Comparison of ENCODE assay signal across 11 mouse cellular contexts in the genomic region with DNA sequence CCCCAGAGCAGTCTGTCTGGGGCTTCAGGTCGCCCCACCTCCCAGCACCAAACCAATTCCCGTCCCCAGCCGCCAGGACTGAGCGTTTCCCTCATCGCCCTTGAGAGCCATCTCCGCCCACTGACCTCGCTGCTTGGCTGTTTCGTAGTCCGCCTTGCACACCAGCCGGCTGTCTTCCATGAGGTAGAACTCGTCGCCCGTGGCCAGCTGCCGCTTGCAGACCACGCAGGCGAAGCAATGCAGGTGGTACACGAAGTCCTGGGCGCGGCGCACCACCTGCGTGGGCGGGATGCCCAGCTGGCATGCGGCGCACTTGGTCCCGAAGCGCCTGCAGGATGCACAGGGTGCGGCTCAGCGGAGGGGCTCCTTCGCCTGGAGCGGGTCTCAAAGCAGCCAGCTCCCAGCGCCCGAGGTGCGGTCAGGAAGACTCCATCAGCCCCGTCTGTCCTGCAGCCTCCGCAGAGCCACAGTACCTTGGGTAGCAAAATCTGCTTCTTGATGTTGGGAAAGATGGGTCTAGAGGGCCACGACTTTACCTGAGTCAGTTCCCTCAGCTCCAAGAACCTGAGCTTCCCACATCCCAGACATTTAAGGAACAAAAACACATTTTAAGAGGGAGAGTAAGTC. TPM values are rescaled to one million over a fixed set of nuclear protein-coding genes. Genes with fewer than 3 reads are reported as not detected.
A peak's percentile ranks its signal among the peaks of the same experiment; 100 is the strongest.
DNase-seq lines count a peak whose midpoint lies in the region; ATAC-seq lines count a peak whose summit lies in the region.
"Had no signal": no experiment of that assay in that cellular context is flagged by ENCODE, and none has a peak within 500 bp of the region (broad histone marks: within the 10 kb centered on the region; RNA-seq: fewer than 3 reads in every experiment).

No protein-coding gene starts in this region.

- 2% methylated on average over 36 of the region's 36 CpGs for WGBS in heart, embryonic 11.5 days (ENCODE audit: insufficient replicate concordance)
- WGBS in forebrain, embryonic 13.5 days: under 1% methylated on average over 36 of the region's 36 CpGs
- WGBS in midbrain, embryonic 12.5 days: 2% methylated on average over 36 of the region's 36 CpGs

- H3K27me3 ChIP-seq in heart, embryonic 11.5 days (ENCODE audit: control insufficient read depth, insufficient read depth, low read length): peaks cover 100% of the 10 kb centered on the region
- H3K27me3 ChIP-seq in forebrain, embryonic 13.5 days: peaks cover 100% of the 10 kb centered on the region
- H3K27me3 ChIP-seq in midbrain, embryonic 12.5 days: peaks cover 100% of the 10 kb centered on the region

- DNase-seq in heart, adult 11 months: no peak
- peak; percentile 65 for DNase-seq in R1 (ENCODE audit: low read depth, low spot score)
- DNase-seq in gastrocnemius, postnatal 4 days (ENCODE audit: low spot score in 2 of 2): no peak
- no peak for DNase-seq in layer of hippocampus, adult 9-10 months (ENCODE audit: low spot score)
- DNase-seq: gastrocnemius, adult 2 months; lung, adult 2 months had no signal

- no peak for ATAC-seq in heart, embryonic 11.5 days (replicated peaks; ENCODE audit: insufficient number of reproducible peaks, low FRiP score, low TSS enrichment)
- no peak for ATAC-seq in forebrain, embryonic 13.5 days
- ATAC-seq in midbrain, embryonic 12.5 days (ENCODE audit: low FRiP score, low read depth): no peak
- ATAC-seq in monocyte, adult 5-6 weeks (replicated peaks; ENCODE audit: insufficient number of reproducible peaks, low FRiP score, low TSS enrichment, poor library complexity, severe bottlenecking): no peak

- peaks cover 23% of the 10 kb centered on the region for H3K4me1 ChIP-seq in heart, embryonic 11.5 days (ENCODE audit: control insufficient read depth, insufficient read depth, low read length)
- H3K4me1 ChIP-seq in forebrain, embryonic 13.5 days: peaks cover 39% of the 10 kb centered on the region
- H3K4me1 ChIP-seq in midbrain, embryonic 12.5 days: peaks cover 42% of the 10 kb centered on the region

- no peak overlapping the region for H3K9ac ChIP-seq in heart, embryonic 11.5 days (ENCODE audit: low read depth, low read length)
- no peak overlapping the region for H3K9ac ChIP-seq in forebrain, embryonic 13.5 days
- H3K9ac ChIP-seq in midbrain, embryonic 12.5 days (replicated peaks): no peak overlapping the region

- H3K36me3 ChIP-seq in heart, embryonic 11.5 days (ENCODE audit: control insufficient read depth, insufficient read depth, low read length): no peaks in the 10 kb centered on the region
- no peaks in the 10 kb centered on the region for H3K36me3 ChIP-seq in forebrain, embryonic 13.5 days (ENCODE audit: poor library complexity, severe bottlenecking)
- no peaks in the 10 kb centered on the region for H3K36me3 ChIP-seq in midbrain, embryonic 12.5 days

- no peak overlapping the region for H3K4me3 ChIP-seq in heart, embryonic 11.5 days (ENCODE audit: low read depth, low read length)
- H3K4me3 ChIP-seq in forebrain, embryonic 13.5 days: peak overlapping the region; percentile 10; the same call in 1 of the 2 replicates
- H3K4me3 ChIP-seq in midbrain, embryonic 12.5 days: 0 out of 2 replicates have a peak overlapping the region, but pooled peaks have one; percentile 10
- H3K4me3 ChIP-seq: gastrocnemius, adult 2 months had no signal

- H3K9me3 ChIP-seq in heart, embryonic 11.5 days (replicated peaks; ENCODE audit: control insufficient read depth, low read length): no peaks in the 10 kb centered on the region
- no peaks in the 10 kb centered on the region for H3K9me3 ChIP-seq in forebrain, embryonic 13.5 days (replicated peaks)
- H3K9me3 ChIP-seq in midbrain, embryonic 12.5 days: no peaks in the 10 kb centered on the region

- peak overlapping the region; percentile 51; the same call in 1 of the 2 replicates for H3K4me2 ChIP-seq in heart, embryonic 11.5 days
- peak overlapping the region; percentile 26 for H3K4me2 ChIP-seq in forebrain, embryonic 13.5 days
- 0 out of 2 replicates have a peak overlapping the region, but pooled peaks have one; percentile 5 for H3K4me2 ChIP-seq in midbrain, embryonic 12.5 days (replicated peaks)

- H3K27ac ChIP-seq in heart, embryonic 11.5 days (ENCODE audit: low read depth, low read length): no peak overlapping the region
- no peak overlapping the region for H3K27ac ChIP-seq in forebrain, embryonic 13.5 days
- H3K27ac ChIP-seq in midbrain, embryonic 12.5 days (replicated peaks): no peak overlapping the region
- H3K27ac ChIP-seq: gastrocnemius, adult 2 months had no signal

RNA-seq across cellular contexts. Expression of a gene that starts 5.1 kb away (rescaled TPM):
- 0.59 and 0.63 TPM in 2 replicates for polyA plus RNA-seq in heart, embryonic 11.5 days (2014; fragmentation: Nextera tagmentation; extraction: Ambion mirVana)
- 0.09 and 0.21 TPM in 2 replicates for polyA plus RNA-seq in forebrain, embryonic 13.5 days (2015; fragmentation: Nextera tagmentation; extraction: Ambion mirVana)
- polyA plus RNA-seq in midbrain, embryonic 12.5 days (2016; fragmentation: Nextera tagmentation; extraction: Ambion mirVana): 0.10 and 0.13 TPM in 2 replicates
- total RNA-seq in monocyte, adult 5-6 weeks (2017): not detected in 3 replicates
- not detected for total RNA-seq in gastrocnemius, postnatal 4 days (2021)
- total RNA-seq: CH12.LX; gastrocnemius, adult 2 months had no signal
- polyA plus RNA-seq: lung, adult 2 months had no signal

RNA-seq across cellular contexts. Expression of a gene that starts 34.4 kb away (rescaled TPM):
- polyA plus RNA-seq in heart, embryonic 11.5 days (2014; fragmentation: Nextera tagmentation; extraction: Ambion mirVana): 11.8 and 15.6 TPM in 2 replicates
- polyA plus RNA-seq in forebrain, embryonic 13.5 days (2015; fragmentation: Nextera tagmentation; extraction: Ambion mirVana): 13.5 and 15.7 TPM in 2 replicates
- polyA plus RNA-seq in midbrain, embryonic 12.5 days (2016; fragmentation: Nextera tagmentation; extraction: Ambion mirVana): 21.2 and 22.2 TPM in 2 replicates
- total RNA-seq in monocyte, adult 5-6 weeks (2017): 2.8 to 5.5 TPM (median 3.6 TPM) in 3 replicates
- total RNA-seq in gastrocnemius, postnatal 4 days (2021): 10 to 100 TPM; 11.2 to 11.4 TPM
